Mouse (Mus musculus) olfactory bulb, adult 2 months (tissue): Measurements from ENCODE around the gene Bmp2k. TPM values are rescaled to one million over a fixed set of nuclear protein-coding genes. Genes with fewer than 3 reads are reported as not detected.

Experiments used
- H3K27ac ChIP-seq: fragments of 200-500 bp; 2 replicates; pipeline ENCODE4 v1.5.1; 2012; ENCODE audit warnings: low read depth, low read length; ENCODE audit not compliant: insufficient read depth
- H3K4me1 ChIP-seq: fragments of 200-500 bp; 2 replicates; pipeline ENCODE4 v1.6.1; 2012; ENCODE audit warnings: low read length; ENCODE audit not compliant: control insufficient read depth, insufficient read depth
- H3K4me3 ChIP-seq: fragments of 200-500 bp; 2 replicates; pipeline ENCODE4 v1.5.1; 2012; ENCODE audit warnings: mild to moderate bottlenecking, low read depth, low read length, moderate library complexity; ENCODE audit not compliant: insufficient read depth
- CTCF ChIP-seq: fragments of 200-500 bp; IDR thresholded peaks from 2 replicates; pipeline ENCODE4 v1.5.1; 2012; ENCODE audit warnings: low read depth, mild to moderate bottlenecking, low read length, moderate library complexity; ENCODE audit not compliant: insufficient read depth
- POLR2A ChIP-seq: fragments of 200-500 bp; IDR thresholded peaks from 2 replicates; pipeline ENCODE4 v1.6.1; 2012; ENCODE audit warnings: mild to moderate bottlenecking, low read depth, low read length, moderate library complexity; ENCODE audit not compliant: insufficient read depth
- WGBS: fragments of 180-500 bp; shearing (Covaris S2); methylation state at CpG from one replicate; pipeline ENCODE4 v1.1.7; 2018; 5-methylcytosine and 5-hydroxymethylcytosine counted together
- polyA plus RNA-seq: library from polyadenylated mRNA; stranded (reverse); fragments of >200 nt; gene quantifications from 2 replicates; pipeline ENCODE4 v1.2.4, GENCODE M21; 2012; ENCODE audit warnings: low replicate concordance; ENCODE audit not compliant: missing spikeins, insufficient read depth, insufficient read length

Gene Bmp2k
- polyA plus RNA-seq, 1 experiment = not detected

DNA sequence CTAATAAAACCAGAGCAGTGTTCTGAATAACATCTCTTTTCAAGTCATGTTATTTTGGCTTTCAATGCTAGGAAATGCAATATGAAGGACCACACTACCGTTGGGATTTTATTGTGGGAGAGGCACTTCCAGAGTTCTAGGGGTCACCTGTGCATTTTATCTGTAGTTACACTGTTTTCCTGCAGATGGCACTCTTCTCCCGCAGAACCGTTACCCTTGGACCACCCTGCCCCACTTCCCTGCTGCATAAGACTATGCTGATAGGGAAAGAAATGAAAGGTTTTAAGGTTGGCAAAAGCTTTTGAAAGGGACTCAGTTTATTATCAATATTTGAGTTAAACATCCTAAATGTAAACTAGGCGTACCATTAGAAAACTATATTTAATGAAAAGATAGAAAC lies 128.5 kb downstream of the Bmp2k start:
- H3K4me3 ChIP-seq = no peak overlapping the region
- WGBS = 25% methylated on average over 4 of the region's 4 CpGs
- H3K27ac ChIP-seq = no peak overlapping the region
- no peak for TF ChIP-seq POLR2A
- TF ChIP-seq CTCF = no peak
- H3K4me1 ChIP-seq = no peaks in the 10 kb centered on the region

DNA sequence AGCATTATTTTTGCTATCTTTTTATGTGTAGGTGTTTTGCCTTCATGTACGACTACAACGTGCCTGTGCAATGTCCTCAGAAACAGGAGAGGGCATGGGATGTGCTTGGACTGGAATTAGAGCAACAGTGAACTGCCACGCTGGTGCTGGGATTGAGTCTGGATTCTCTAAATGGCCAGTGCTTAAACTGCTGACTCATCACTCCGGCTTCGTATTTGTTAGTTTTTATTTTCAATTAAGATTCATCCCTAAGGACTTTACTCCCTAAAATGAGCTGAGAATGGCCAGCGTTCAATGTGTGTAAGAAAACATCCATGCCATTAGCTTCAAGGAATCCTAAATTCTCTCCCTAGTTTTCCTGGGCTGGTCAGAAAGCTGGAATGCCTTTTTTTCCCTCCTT lies 129.8 kb downstream of the Bmp2k start:
- Histone ChIP-seq H3K4me3 (no peak overlapping the region), H3K4me1 (no peaks in the 10 kb centered on the region), H3K27ac (no peak overlapping the region)
- TF ChIP-seq CTCF = no peak
- no peak for TF ChIP-seq POLR2A
- WGBS = 89% methylated on average over 6 of the region's 6 CpGs

DNA sequence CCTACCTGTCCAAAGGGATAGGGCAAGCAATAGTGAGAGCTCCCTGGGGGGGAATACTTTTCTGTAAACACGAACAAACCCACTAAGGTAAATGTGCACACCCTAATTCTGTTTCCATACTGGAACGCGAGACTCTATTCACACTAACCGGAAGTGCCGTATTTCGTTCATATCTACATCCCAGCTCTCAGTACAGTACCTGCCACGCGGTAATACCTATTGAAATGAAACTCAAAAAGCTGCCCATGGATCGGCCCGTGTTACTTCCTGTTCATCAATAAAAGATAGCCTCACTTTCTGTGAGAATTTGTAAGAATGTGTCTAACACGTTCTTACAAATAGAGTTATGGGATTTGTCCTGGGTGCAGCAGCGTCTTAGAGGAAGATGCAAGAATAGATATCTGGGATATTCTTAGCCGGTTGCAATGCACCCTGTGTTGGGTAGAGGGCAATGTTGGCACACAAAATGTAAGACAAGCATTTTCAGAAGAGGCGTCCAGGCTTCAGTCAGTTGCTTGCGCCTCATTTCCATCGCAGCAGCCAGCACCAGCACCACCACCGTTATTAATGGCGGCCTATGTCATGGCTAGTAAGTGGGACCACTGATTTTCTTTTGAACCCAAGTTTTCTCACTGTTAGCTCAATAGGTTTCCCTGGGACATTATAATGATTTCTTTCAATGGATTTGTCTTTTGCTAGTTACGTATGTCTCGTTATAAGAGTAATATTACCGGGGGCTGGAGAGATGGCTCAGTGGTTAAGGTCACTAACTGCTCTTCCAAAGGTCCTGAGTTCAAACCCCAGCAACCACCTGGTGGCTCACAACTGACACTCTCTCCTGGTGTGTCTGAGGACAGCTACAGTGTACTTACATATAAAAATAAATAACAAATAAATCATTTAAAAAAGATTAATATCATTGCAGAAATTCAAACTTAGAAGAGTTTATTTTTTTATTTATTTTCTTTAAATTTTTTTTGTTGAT lies 131.0 kb downstream of the Bmp2k start:
- H3K27ac ChIP-seq = no peak overlapping the region
- TF ChIP-seq POLR2A (no peak), CTCF (0 out of 2 replicates have a peak, but pooled peaks have one; percentile 27)
- H3K4me3 ChIP-seq = no peak overlapping the region
- 44% methylated on average over 21 of the region's 21 CpGs for WGBS
- no peaks in the 10 kb centered on the region for H3K4me1 ChIP-seq

DNA sequence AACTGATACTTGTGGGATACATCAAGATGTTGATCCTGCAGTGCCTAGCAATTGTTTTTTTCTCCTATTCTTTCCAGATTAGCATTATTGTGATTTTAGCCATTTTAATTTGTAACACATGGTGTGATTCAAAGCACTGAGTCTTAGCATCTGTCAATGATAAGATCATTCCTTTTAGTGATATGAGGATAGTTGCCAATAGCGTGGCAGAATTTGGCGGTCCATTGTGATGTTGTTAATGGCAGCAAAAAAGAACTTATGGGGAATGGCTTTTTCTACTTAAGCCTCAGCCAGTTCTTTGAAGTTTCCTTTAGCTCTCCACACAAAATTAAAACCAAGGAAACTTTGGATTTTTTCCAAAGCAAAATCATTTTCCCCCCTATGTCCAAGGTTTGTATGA lies 132.1 kb downstream of the Bmp2k start:
- no peak overlapping the region for H3K4me3 ChIP-seq
- TF ChIP-seq CTCF = no peak
- no peaks in the 10 kb centered on the region for H3K4me1 ChIP-seq
- WGBS = 96% methylated on average over 2 of the region's 2 CpGs
- H3K27ac ChIP-seq = no peak overlapping the region

DNA sequence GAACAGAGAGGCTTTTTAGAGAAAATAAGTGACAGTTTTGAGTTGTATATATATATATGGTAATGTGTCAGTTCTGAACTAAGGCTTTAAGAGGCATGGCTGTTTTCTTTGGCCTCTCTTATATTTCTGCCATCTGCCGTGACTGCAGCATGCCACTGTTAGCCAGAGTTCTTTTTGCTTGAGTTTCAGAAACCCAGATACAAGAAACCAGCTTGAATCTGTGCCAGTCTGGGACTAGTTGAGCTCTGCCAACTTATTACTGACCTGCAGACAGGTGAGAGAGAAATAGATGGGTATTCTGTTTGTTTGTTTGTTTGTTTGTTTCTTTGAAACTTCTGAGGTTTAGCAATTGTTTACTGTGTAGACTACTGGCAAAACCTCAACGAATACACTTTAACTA lies 137.8 kb downstream of the Bmp2k start:
- 83% methylated on average over 2 of the region's 2 CpGs for WGBS

More for the DNA sequence above, 137.8 kb downstream of the Bmp2k start:
- no peak overlapping the region for H3K27ac ChIP-seq
- H3K4me3 ChIP-seq = no peak overlapping the region
- H3K4me1 ChIP-seq = no peaks in the 10 kb centered on the region
- TF ChIP-seq CTCF = no peak
- no peak for TF ChIP-seq POLR2A

Other genes with a start within 250 kb of the Bmp2k start
- gene Anxa3, start 204.3 kb upstream of the Bmp2k start, polyA plus RNA-seq = not detected in 2 replicates
- gene Paqr3, start 113.9 kb downstream of the Bmp2k start, polyA plus RNA-seq = not detected in 2 replicates